In genomic region chr12:57231085-57231875, GRCm38 (mm10) we compare ENCODE assay signal across 8 mouse cellular contexts. TPM values are rescaled to one million over a fixed set of nuclear protein-coding genes. Genes with fewer than 3 reads are reported as not detected.
DNase-seq lines count a peak whose midpoint lies in the region; ATAC-seq and TF ChIP-seq lines count a peak whose summit lies in the region.

No protein-coding gene starts in this region.

- H3K27me3 ChIP-seq in forebrain, embryonic 12.5 days: no peaks in the 10 kb centered on the region
- H3K27me3 ChIP-seq in lung, embryonic 16.5 days (ENCODE audit: control insufficient read depth, insufficient read depth, low read depth, low read length): no peaks in the 10 kb centered on the region

- H3K4me3 ChIP-seq in bone marrow macrophage, adult 2 months (ENCODE audit: insufficient read depth, low read length): peak overlapping the region; percentile 74
- H3K4me3 ChIP-seq in forebrain, embryonic 12.5 days (replicated peaks): peak overlapping the region; percentile 53
- peak overlapping the region; percentile 86 for H3K4me3 ChIP-seq in lung, embryonic 16.5 days (ENCODE audit: low read length)

- H3K9me3 ChIP-seq in forebrain, embryonic 12.5 days: no peaks in the 10 kb centered on the region
- no peaks in the 10 kb centered on the region for H3K9me3 ChIP-seq in lung, embryonic 16.5 days (ENCODE audit: control insufficient read depth, low read length)

- no peak for TF ChIP-seq POLR2A in bone marrow macrophage, adult 2 months (IDR thresholded peaks at IDR 0.05; ENCODE audit: borderline replicate concordance, low read depth, low read length)

- peak; percentile 1; the same call in 1 of the 2 replicates for ATAC-seq in forebrain, embryonic 12.5 days (ENCODE audit: low FRiP score)
- no peak for ATAC-seq in lung, embryonic 16.5 days (ENCODE audit: low read depth)
- peak; percentile 50; the same call in 1 of the 2 replicates for ATAC-seq in neutrophil, adult 5-6 weeks (ENCODE audit: extremely low read depth, insufficient number of reproducible peaks, low FRiP score, poor library complexity, severe bottlenecking)

- H3K27ac ChIP-seq in bone marrow macrophage, adult 2 months (ENCODE audit: insufficient read depth, low read depth, low read length): no peak overlapping the region
- H3K27ac ChIP-seq in forebrain, embryonic 12.5 days: no peak overlapping the region
- peak overlapping the region; percentile 93; the same call in 1 of the 2 replicates for H3K27ac ChIP-seq in lung, embryonic 16.5 days (ENCODE audit: low read length)

- WGBS in forebrain, embryonic 12.5 days: 78% methylated on average over 14 of the region's 14 CpGs
- 55% methylated on average over 14 of the region's 14 CpGs for WGBS in lung, embryonic 16.5 days

- peaks cover 15% of the 10 kb centered on the region for H3K4me1 ChIP-seq in bone marrow macrophage, adult 2 months (ENCODE audit: control insufficient read depth, insufficient read depth, low read length)
- H3K4me1 ChIP-seq in forebrain, embryonic 12.5 days: peaks cover 7% of the 10 kb centered on the region; the same call in 1 of the 2 replicates
- 0 out of 2 replicates have a peak, but pooled peaks cover 2% of the 10 kb centered on the region for H3K4me1 ChIP-seq in lung, embryonic 16.5 days (replicated peaks; ENCODE audit: control insufficient read depth, insufficient read depth, low read length)

- peak overlapping the region; percentile 63 for H3K4me2 ChIP-seq in forebrain, embryonic 12.5 days
- H3K4me2 ChIP-seq in lung, embryonic 16.5 days (ENCODE audit: low read depth, low read length): peak overlapping the region; percentile 71

- TF ChIP-seq CTCF in bone marrow macrophage, adult 2 months (IDR thresholded peaks at IDR 0.05; ENCODE audit: low read depth, low read length): no peak

- peak overlapping the region; percentile 68 for H3K9ac ChIP-seq in forebrain, embryonic 12.5 days
- peak overlapping the region; percentile 92 for H3K9ac ChIP-seq in lung, embryonic 16.5 days (ENCODE audit: low read length)

- H3K36me3 ChIP-seq in forebrain, embryonic 12.5 days (replicated peaks): 0 out of 2 replicates have a peak, but pooled peaks cover 5% of the 10 kb centered on the region
- H3K36me3 ChIP-seq in lung, embryonic 16.5 days (ENCODE audit: control insufficient read depth, insufficient read depth, low read length): no peaks in the 10 kb centered on the region

- DNase-seq in cerebellum, adult 11 months: peak; percentile 12
- DNase-seq in cerebellum, postnatal 4 days (ENCODE audit: low spot score in 2 of 2): no peak
- DNase-seq in kidney, adult 18-20 months: peak; percentile 51
- DNase-seq in right cerebral cortex, postnatal 25 days: no peak

RNA-seq across cellular contexts. Expression of gene Mipol1, which starts 1.1 kb away (rescaled TPM):
- polyA plus RNA-seq in bone marrow macrophage, adult 2 months (2012; ENCODE audit: insufficient read depth, insufficient read length, missing spikeins): 1.6 and 1.7 TPM in 2 replicates
- polyA plus RNA-seq in forebrain, embryonic 12.5 days (2016; fragmentation: Nextera tagmentation; extraction: Ambion mirVana): 8.1 and 9.4 TPM in 2 replicates
- polyA plus RNA-seq in lung, embryonic 16.5 days (2015; fragmentation: Nextera tagmentation; extraction: Ambion mirVana): 8.6 and 8.7 TPM in 2 replicates
- 6.5 and 12.0 TPM in 2 replicates for total RNA-seq in neutrophil, adult 5-6 weeks (2017)

RNA-seq across cellular contexts. Expression of gene Prps1l3, which starts 1.1 kb away (rescaled TPM):
- polyA plus RNA-seq in bone marrow macrophage, adult 2 months (2012; ENCODE audit: insufficient read depth, insufficient read length, missing spikeins): 7.9 and 12.5 TPM in 2 replicates
- polyA plus RNA-seq in forebrain, embryonic 12.5 days (2016; fragmentation: Nextera tagmentation; extraction: Ambion mirVana): 65.3 and 65.4 TPM in 2 replicates
- 68.2 TPM in 2 replicates for polyA plus RNA-seq in lung, embryonic 16.5 days (2015; fragmentation: Nextera tagmentation; extraction: Ambion mirVana)
- 45.3 and 47.3 TPM in 2 replicates for total RNA-seq in neutrophil, adult 5-6 weeks (2017)

RNA-seq across cellular contexts. Expression of gene Slc25a21, which starts 34.0 kb away (rescaled TPM):
- not detected in 2 replicates for polyA plus RNA-seq in bone marrow macrophage, adult 2 months (2012; ENCODE audit: insufficient read depth, insufficient read length, missing spikeins)
- 0.42 and 0.66 TPM in 2 replicates for polyA plus RNA-seq in forebrain, embryonic 12.5 days (2016; fragmentation: Nextera tagmentation; extraction: Ambion mirVana)
- polyA plus RNA-seq in lung, embryonic 16.5 days (2015; fragmentation: Nextera tagmentation; extraction: Ambion mirVana): 0.30 and 0.45 TPM in 2 replicates
- not detected in 2 replicates for total RNA-seq in neutrophil, adult 5-6 weeks (2017)

Comparison
In these comparisons a context has a peak if more than half of its experiments do, and no peak if none do; other contexts are left out.
1. DNase-seq: peak in cerebellum, adult 11 months (single experiment) and kidney, adult 18-20 months (single experiment); none in cerebellum, postnatal 4 days (0 of 2) and right cerebral cortex, postnatal 25 days (single experiment).
2. Peak in every context shown above with its lines, with median percentiles within 50 percentile points of each other: H3K4me3 ChIP-seq.